Mouse (Mus musculus) erythroblast, embryonic 14.5 days (primary cell): ENCODE results near the gene Rbm28.

Experiments
- GATA1 ChIP-seq: IDR thresholded peaks from 2 replicates; pipeline ENCODE4 v1.6.1; 2012; ENCODE audit warnings: low read length, inconsistent platforms, mixed read lengths
- TAL1 ChIP-seq: IDR thresholded peaks from 3 replicates; pipeline ENCODE4 v1.6.1; 2012; ENCODE audit warnings: low read length, inconsistent platforms, mixed read lengths

DNA sequence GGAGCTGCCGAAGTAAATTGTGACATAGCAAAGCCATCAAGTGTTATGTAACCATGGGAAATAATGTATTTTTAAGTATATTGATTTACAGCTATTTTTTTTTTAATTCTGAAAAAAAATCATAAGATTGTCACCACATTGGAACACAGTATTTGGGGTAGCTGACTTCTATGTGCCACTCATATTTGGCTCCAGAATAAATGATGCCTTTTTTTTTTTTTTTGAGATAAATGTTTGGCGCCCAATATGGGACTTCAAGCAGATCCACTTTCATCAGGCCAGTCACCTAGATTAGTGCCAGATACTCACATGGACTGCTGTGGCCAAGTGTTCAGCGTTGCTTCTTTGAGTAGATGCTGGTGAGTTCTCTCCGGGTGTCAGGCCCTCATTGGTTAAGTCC lies 53.3 kb downstream of the Rbm28 start:
- TF ChIP-seq GATA1 (no peak), TAL1 (no peak)
